In genomic region chr9:31322090-31322489, GRCm38 (mm10) we compare ENCODE assay signal across 23 mouse cellular contexts. TPM values are rescaled to one million over a fixed set of nuclear protein-coding genes. Genes with fewer than 3 reads are reported as not detected.
DNase-seq lines count a peak whose midpoint lies in the region; ATAC-seq lines count a peak whose summit lies in the region.
"Had no signal": no experiment of that assay in that cellular context is flagged by ENCODE, and none has a peak within 500 bp of the region (broad histone marks: within the 10 kb centered on the region; RNA-seq: fewer than 3 reads in every experiment).

No protein-coding gene starts in this region.

- WGBS in liver, embryonic 12.5 days (ENCODE audit: insufficient replicate concordance): 55% methylated on average over 5 of the region's 5 CpGs
- WGBS in embryonic facial prominence, embryonic 12.5 days: 72% methylated on average over 5 of the region's 5 CpGs
- 52% methylated on average over 5 of the region's 5 CpGs for WGBS in liver, embryonic 13.5 days (ENCODE audit: insufficient replicate concordance)
- 62% methylated on average over 5 of the region's 5 CpGs for WGBS in stomach, embryonic 15.5 days

- no peaks in the 10 kb centered on the region for H3K9me3 ChIP-seq in liver, embryonic 12.5 days (replicated peaks)
- H3K9me3 ChIP-seq in embryonic facial prominence, embryonic 12.5 days: no peaks in the 10 kb centered on the region
- no peaks in the 10 kb centered on the region for H3K9me3 ChIP-seq in liver, embryonic 13.5 days (replicated peaks)
- H3K9me3 ChIP-seq in stomach, embryonic 15.5 days: no peaks in the 10 kb centered on the region
- H3K9me3 ChIP-seq: heart, embryonic 10.5 days; intestine, embryonic 15.5 days; megakaryocyte, embryonic 14.5 days had no signal

- H3K4me3 ChIP-seq in liver, embryonic 12.5 days: no peak overlapping the region
- no peak overlapping the region for H3K4me3 ChIP-seq in embryonic facial prominence, embryonic 12.5 days
- H3K4me3 ChIP-seq in liver, embryonic 13.5 days (replicated peaks): no peak overlapping the region
- no peak overlapping the region for H3K4me3 ChIP-seq in stomach, embryonic 15.5 days (replicated peaks)
- H3K4me3 ChIP-seq: heart, embryonic 10.5 days; intestine, embryonic 15.5 days; megakaryocyte, embryonic 14.5 days had no signal

- H3K9ac ChIP-seq in liver, embryonic 12.5 days: no peak overlapping the region
- no peak overlapping the region for H3K9ac ChIP-seq in embryonic facial prominence, embryonic 12.5 days
- no peak overlapping the region for H3K9ac ChIP-seq in liver, embryonic 13.5 days
- H3K9ac ChIP-seq in stomach, embryonic 15.5 days: no peak overlapping the region
- H3K9ac ChIP-seq: hindbrain, embryonic 14.5 days; intestine, embryonic 15.5 days had no signal

- peak overlapping the region; percentile 33; the same call in 1 of the 2 replicates for H3K27ac ChIP-seq in liver, embryonic 12.5 days
- 0 out of 2 replicates have a peak overlapping the region, but pooled peaks have one; percentile 6 for H3K27ac ChIP-seq in embryonic facial prominence, embryonic 12.5 days
- H3K27ac ChIP-seq in liver, embryonic 13.5 days: no peak overlapping the region
- 0 out of 2 replicates have a peak overlapping the region, but pooled peaks have one; percentile 22 for H3K27ac ChIP-seq in stomach, embryonic 15.5 days
- H3K27ac ChIP-seq: heart, embryonic 10.5 days; hindbrain, embryonic 14.5 days; intestine, embryonic 15.5 days had no signal

- H3K4me1 ChIP-seq in liver, embryonic 12.5 days: peaks cover 23% of the 10 kb centered on the region
- H3K4me1 ChIP-seq in embryonic facial prominence, embryonic 12.5 days: no peaks in the 10 kb centered on the region; the same call in 1 of the 2 replicates
- peaks cover 19% of the 10 kb centered on the region for H3K4me1 ChIP-seq in liver, embryonic 13.5 days (replicated peaks)
- H3K4me1 ChIP-seq in stomach, embryonic 15.5 days: peaks cover 6% of the 10 kb centered on the region
- H3K4me1 ChIP-seq: intestine, embryonic 15.5 days; megakaryocyte, embryonic 14.5 days had no signal

- no peak overlapping the region for H3K4me2 ChIP-seq in liver, embryonic 12.5 days
- no peak overlapping the region for H3K4me2 ChIP-seq in embryonic facial prominence, embryonic 12.5 days (replicated peaks)
- H3K4me2 ChIP-seq in liver, embryonic 13.5 days: no peak overlapping the region
- H3K4me2 ChIP-seq in stomach, embryonic 15.5 days: no peak overlapping the region
- H3K4me2 ChIP-seq: hindbrain, embryonic 14.5 days; intestine, embryonic 15.5 days had no signal

- no peak for DNase-seq in liver
- no peak for DNase-seq in liver, embryonic 13.5 days
- DNase-seq in adrenal gland, adult 8-10 months: no peak
- no peak for DNase-seq in gastrocnemius, postnatal 10 days
- DNase-seq: B cell, adult 2 months; cerebellum, adult 2 months; cerebellum, postnatal 36 days; heart, postnatal 14 days; kidney, adult 9 months; kidney, postnatal 25 days; lung, adult 2 months; retina, postnatal 1 day; right cerebral cortex, postnatal 4 days; thymus, adult 18-20 months had no signal

- H3K36me3 ChIP-seq in liver, embryonic 12.5 days: peaks cover 16% of the 10 kb centered on the region
- H3K36me3 ChIP-seq in embryonic facial prominence, embryonic 12.5 days: 0 out of 2 replicates have a peak, but pooled peaks cover under 1% of the 10 kb centered on the region
- H3K36me3 ChIP-seq in liver, embryonic 13.5 days: peaks cover 11% of the 10 kb centered on the region
- no peaks in the 10 kb centered on the region for H3K36me3 ChIP-seq in stomach, embryonic 15.5 days
- H3K36me3 ChIP-seq: intestine, embryonic 15.5 days had no signal

- ATAC-seq in liver, embryonic 12.5 days: peak; percentile 83
- no peak for ATAC-seq in embryonic facial prominence, embryonic 12.5 days (ENCODE audit: insufficient number of reproducible peaks, insufficient read depth, low FRiP score, low TSS enrichment)
- peak; percentile 84 for ATAC-seq in liver, embryonic 13.5 days (ENCODE audit: low read depth)
- no peak for ATAC-seq in stomach, embryonic 15.5 days (ENCODE audit: insufficient read depth, low FRiP score, low read depth)
- ATAC-seq: forebrain, embryonic 16.5 days; intestine, embryonic 15.5 days; midbrain, embryonic 16.5 days had no signal

- H3K27me3 ChIP-seq in liver, embryonic 12.5 days (replicated peaks): no peaks in the 10 kb centered on the region
- H3K27me3 ChIP-seq in embryonic facial prominence, embryonic 12.5 days: no peaks in the 10 kb centered on the region
- H3K27me3 ChIP-seq in liver, embryonic 13.5 days: no peaks in the 10 kb centered on the region
- no peaks in the 10 kb centered on the region for H3K27me3 ChIP-seq in stomach, embryonic 15.5 days (replicated peaks)
- H3K27me3 ChIP-seq: intestine, embryonic 15.5 days; megakaryocyte, embryonic 14.5 days had no signal

RNA-seq across cellular contexts. Expression of gene Prdm10, which starts 41.8 kb away (rescaled TPM):
- 4.1 and 4.7 TPM in 2 replicates for polyA plus RNA-seq in liver, embryonic 12.5 days (2016; fragmentation: Nextera tagmentation; extraction: Ambion mirVana)
- 6.7 and 7.8 TPM in 2 replicates for polyA plus RNA-seq in embryonic facial prominence, embryonic 12.5 days (2016; fragmentation: Nextera tagmentation; extraction: Ambion mirVana)
- polyA plus RNA-seq in liver, embryonic 13.5 days (2015; fragmentation: Nextera tagmentation; extraction: Ambion mirVana): 2.4 and 3.0 TPM in 2 replicates
- 4.2 and 5.1 TPM in 2 replicates for polyA plus RNA-seq in stomach, embryonic 15.5 days (2015; fragmentation: Nextera tagmentation; extraction: Ambion mirVana)
- total RNA-seq in adrenal gland, adult 8-10 months (2022): 10 to 100 TPM in 3 of 4 experiments, 1 to 10 TPM in 1; 7.9 to 10.8 (median 10.5) TPM
- 1 to 10 TPM; 3.4 to 5.7 TPM for total RNA-seq in gastrocnemius, postnatal 10 days (2021)

Comparison
In these comparisons a context has a peak if more than half of its experiments do, and no peak if none do; other contexts are left out.
1. ATAC-seq: peak in liver, embryonic 12.5 days (single experiment) and liver, embryonic 13.5 days (single experiment); none in embryonic facial prominence, embryonic 12.5 days (single experiment) and stomach, embryonic 15.5 days (single experiment).